Mouse (Mus musculus) limb, embryonic 11.5 days (tissue): ENCODE data around the gene Clic1. TPM values are rescaled to one million over a fixed set of nuclear protein-coding genes. Genes with fewer than 3 reads are reported as not detected.

Experiments used
- ATAC-seq: fragments of 200-750 bp; cut with Nextera tagmentation; 2 replicates; pipeline ENCODE4 v1.8.0; 2017; ENCODE audit warnings: low read depth; ENCODE audit not compliant: insufficient number of reproducible peaks, low FRiP score, low TSS enrichment
- DNase-seq: peaks from one replicate; pipeline ENCODE4 v3.0.0-alpha.2; 2015; ENCODE audit warnings: low spot score
- H3K27ac ChIP-seq: fragments of 300-500 bp; sonication (generic); replicated peaks from 2 replicates; pipeline ENCODE4 v1.5.1; 2014; ENCODE audit warnings: low read depth, mild to moderate bottlenecking, low read length
- H3K27me3 ChIP-seq: fragments of 300-500 bp; sonication (generic); 2 replicates; pipeline ENCODE4 v1.6.1; 2014; ENCODE audit warnings: mild to moderate bottlenecking, low read length, mixed read lengths; ENCODE audit not compliant: control insufficient read depth, insufficient read depth
- H3K36me3 ChIP-seq: fragments of 300-500 bp; sonication (generic); 2 replicates; pipeline ENCODE4 v1.6.1; 2014; ENCODE audit warnings: mild to moderate bottlenecking, low read length, moderate library complexity, mixed read lengths; ENCODE audit not compliant: control insufficient read depth, insufficient read depth
- H3K4me1 ChIP-seq: fragments of 300-500 bp; sonication (generic); 2 replicates; pipeline ENCODE4 v1.6.1; 2014; ENCODE audit warnings: low read length, mixed read lengths; ENCODE audit not compliant: control insufficient read depth, insufficient read depth
- H3K4me2 ChIP-seq: fragments of 300-500 bp; sonication (generic); 2 replicates; pipeline ENCODE4 v1.6.1; 2014; ENCODE audit warnings: low read depth, mild to moderate bottlenecking, moderate library complexity; ENCODE audit not compliant: severe bottlenecking
- H3K4me3 ChIP-seq: fragments of 300-500 bp; sonication (generic); 2 replicates; pipeline ENCODE4 v1.5.1; 2014; ENCODE audit warnings: low read depth, low read length
- H3K9ac ChIP-seq: fragments of 300-500 bp; sonication (generic); 2 replicates; pipeline ENCODE4 v1.6.1; 2014; ENCODE audit warnings: mild to moderate bottlenecking, low read length
- H3K9me3 ChIP-seq: fragments of 300-500 bp; sonication (generic); 2 replicates; pipeline ENCODE4 v1.6.1; 2016; ENCODE audit warnings: low read length; ENCODE audit not compliant: control insufficient read depth
- WGBS: fragments of 180-500 bp; shearing (Covaris S2); extraction: QIAGEN DNeasy Blood & Tissue Kit; methylation state at CpG from one replicate; pipeline ENCODE4 v1.1.7; 2014; 5-methylcytosine and 5-hydroxymethylcytosine counted together
- polyA plus RNA-seq: library from polyadenylated mRNA; unstranded; fragments of >200 nt; fragmentation: Nextera tagmentation; extraction: Ambion mirVana; gene quantifications from 2 replicates; pipeline ENCODE4 v1.2.1, GENCODE M21; 2014

Gene Clic1
- polyA plus RNA-seq, 1 experiment from 2014 or later = 52.1 TPM

DNA sequence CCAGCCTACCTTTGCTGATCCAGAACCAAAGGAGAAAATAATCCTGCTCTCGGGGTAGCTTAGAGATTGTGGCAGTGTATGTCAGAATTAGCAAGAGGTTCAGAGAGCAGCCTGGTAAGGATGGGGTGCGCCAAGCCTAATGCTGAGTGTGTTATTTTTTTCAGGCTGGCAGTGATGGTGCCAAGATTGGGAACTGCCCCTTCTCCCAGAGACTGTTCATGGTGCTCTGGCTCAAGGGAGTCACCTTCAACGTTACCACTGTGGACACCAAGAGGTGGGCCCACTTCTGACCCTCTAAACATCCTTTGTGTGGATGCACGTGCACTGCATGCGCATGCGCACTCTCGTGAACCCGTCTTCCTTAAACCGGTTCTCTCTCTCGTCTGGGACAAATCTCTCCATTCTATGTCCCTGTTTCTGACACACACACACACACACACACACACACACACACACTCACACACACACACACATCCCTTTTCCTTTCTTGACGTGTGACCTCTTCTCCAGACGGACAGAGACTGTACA is 2.6 kb downstream of the Clic1 start:
- WGBS = 88% methylated on average over 12 of the region's 12 CpGs
- Histone ChIP-seq H3K4me2 (peak overlapping the region; percentile 76), H3K27ac (peak overlapping the region; percentile 85; the same call in 1 of the 2 replicates), H3K4me1 (peaks cover 25% of the 10 kb centered on the region), H3K27me3 (no peaks in the 10 kb centered on the region), H3K9ac (peak overlapping the region; percentile 70; the same call in 1 of the 2 replicates), H3K9me3 (no peaks in the 10 kb centered on the region), H3K4me3 (peak overlapping the region; percentile 71; the same call in 1 of the 2 replicates), H3K36me3 (peaks cover 19% of the 10 kb centered on the region)
- DNase-seq = no peak
- no peak for ATAC-seq

DNA sequence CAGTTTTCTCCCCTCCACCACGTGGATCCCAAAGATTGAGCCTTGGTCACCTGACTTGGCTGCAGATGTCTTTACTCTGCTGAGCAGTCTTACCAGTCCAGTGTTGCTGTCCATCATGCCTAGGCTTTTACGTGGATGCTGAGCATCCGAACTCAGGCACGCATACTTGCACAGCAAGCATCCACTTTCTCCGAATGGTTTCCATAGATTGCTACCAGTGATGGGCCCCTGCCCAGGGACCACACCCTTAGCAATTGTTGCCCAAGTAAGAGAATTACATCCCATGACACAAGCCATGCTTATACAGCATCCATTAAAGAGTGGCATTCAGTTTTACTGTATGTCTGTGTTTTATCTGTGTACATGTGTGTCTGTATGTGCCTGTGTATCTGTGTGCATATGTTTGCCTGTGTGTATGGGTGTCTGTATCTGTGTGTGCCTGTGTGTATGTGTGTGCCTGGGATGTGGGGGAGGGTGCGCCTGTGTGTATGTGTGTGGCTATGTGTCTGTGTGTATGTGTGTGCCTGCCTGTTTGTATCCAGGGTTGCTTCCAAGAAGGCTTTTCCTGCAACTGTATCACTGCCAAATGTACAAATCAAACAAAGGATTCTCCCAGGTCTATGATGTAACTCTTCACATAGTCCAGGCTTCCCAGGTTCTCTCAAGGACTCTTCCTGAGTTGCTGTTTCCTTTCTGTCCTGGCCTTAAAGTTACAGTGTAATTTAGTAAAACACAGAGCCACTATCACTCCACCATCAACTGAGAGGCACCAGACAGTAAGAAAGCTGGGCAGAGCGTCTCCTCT is 6.1 kb downstream of the Clic1 start:
- Histone ChIP-seq H3K4me2 (no peak overlapping the region), H3K36me3 (peaks cover 21% of the 10 kb centered on the region), H3K4me1 (peaks cover 15% of the 10 kb centered on the region), H3K27me3 (no peaks in the 10 kb centered on the region), H3K9ac (no peak overlapping the region), H3K9me3 (no peaks in the 10 kb centered on the region), H3K27ac (no peak overlapping the region), H3K4me3 (no peak overlapping the region)
- WGBS = 88% methylated on average over 7 of the region's 7 CpGs
- no peak for ATAC-seq
- DNase-seq = no peak

GRCm38 (mm10) chr17:35057090-35057489 is 7.3 kb downstream of the Clic1 start:
- H3K36me3 ChIP-seq = peaks cover 30% of the 10 kb centered on the region
- H3K9me3 ChIP-seq = no peaks in the 10 kb centered on the region
- no peak overlapping the region for H3K4me3 ChIP-seq
- no peak for ATAC-seq
- H3K9ac ChIP-seq = no peak overlapping the region
- H3K27ac ChIP-seq = no peak overlapping the region
- peaks cover 9% of the 10 kb centered on the region for H3K4me1 ChIP-seq
- DNase-seq = no peak
- 81% methylated on average over 3 of the region's 3 CpGs for WGBS
- no peaks in the 10 kb centered on the region for H3K27me3 ChIP-seq
- no peak overlapping the region for H3K4me2 ChIP-seq

DNA sequence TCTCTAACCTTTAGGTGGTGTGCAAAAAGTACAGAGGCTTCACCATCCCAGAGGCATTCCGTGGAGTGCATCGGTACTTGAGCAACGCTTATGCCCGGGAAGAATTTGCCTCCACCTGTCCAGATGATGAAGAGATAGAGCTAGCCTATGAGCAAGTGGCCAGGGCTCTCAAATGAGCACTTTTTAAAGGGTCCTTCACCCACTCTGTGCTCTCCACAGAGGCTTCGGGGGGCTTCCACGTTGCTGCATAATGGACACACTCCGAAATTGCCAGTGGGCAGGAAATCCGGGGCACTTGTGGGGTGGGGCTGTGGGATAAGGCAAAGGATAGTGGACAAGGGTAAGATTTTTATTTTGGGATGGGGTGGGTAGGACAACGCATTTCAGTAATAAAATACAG is 8.6 kb downstream of the Clic1 start:
- Histone ChIP-seq H3K27me3 (no peaks in the 10 kb centered on the region), H3K4me3 (peak overlapping the region; percentile 62; the same call in 1 of the 2 replicates), H3K27ac (peak overlapping the region; percentile 82; the same call in 1 of the 2 replicates), H3K4me2 (peak overlapping the region; percentile 95), H3K9me3 (no peaks in the 10 kb centered on the region), H3K36me3 (peaks cover 26% of the 10 kb centered on the region), H3K9ac (no peak overlapping the region; the same call in 1 of the 2 replicates), H3K4me1 (peaks cover 7% of the 10 kb centered on the region)
- whole genome bisulfite sequencing = 72% methylated on average over 9 of the region's 9 CpGs
- ATAC-seq = no peak
- no peak for DNase-seq

DNA sequence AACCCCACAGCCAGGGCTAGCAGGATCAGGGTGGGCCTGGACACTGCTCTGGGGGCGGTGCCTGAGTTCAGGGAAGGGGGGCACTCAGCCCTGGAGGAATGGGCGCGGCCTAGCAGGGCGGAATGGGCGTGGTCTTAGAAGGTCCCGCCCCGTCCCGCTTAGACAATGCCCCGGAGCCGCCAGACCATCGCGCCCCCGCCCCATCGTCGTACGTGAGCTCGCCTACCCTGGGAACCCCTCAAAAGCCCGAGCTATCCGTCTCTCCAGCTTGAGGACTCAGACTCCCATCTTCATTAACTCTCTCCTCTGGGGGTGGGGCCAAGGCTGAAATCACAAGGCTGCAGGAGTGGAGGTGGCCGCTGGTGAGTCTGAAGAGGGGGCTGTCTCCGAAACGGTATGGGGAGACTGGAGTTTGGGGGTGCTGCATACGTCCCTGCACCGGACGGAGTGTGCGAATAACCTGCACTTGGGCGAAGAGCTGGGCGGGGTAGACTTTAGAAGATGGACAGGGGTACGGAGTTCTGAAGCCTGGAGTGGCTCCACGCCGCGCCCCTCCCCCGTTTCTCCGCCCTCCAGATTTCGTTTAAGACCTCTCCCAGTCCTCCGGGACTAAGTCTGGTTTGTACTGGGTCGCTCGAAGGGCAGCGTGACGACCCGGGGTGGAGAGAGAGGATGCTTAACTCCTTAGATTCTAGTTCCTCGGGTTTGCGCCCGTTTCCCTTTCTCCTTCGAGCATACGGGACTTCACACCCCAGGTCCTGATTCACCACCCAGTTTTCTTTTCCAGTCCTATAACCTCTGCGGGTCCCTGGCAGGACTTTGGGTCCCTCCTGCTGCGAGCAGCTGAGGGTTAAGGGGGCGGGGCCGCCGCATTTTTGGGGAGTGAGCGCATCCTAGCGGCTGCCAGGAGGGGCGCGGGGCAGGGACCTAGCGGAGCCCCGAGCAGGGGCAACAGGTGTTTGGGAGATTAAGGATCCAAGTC is 9.4 kb downstream of the Clic1 start, which contains the start of gene Ddah2:
Gene Ddah2, plus strand, starts transcription at position 125 of the 982 bp plus-strand sequence.
- Histone ChIP-seq H3K4me1 (peaks cover 7% of the 10 kb centered on the region), H3K9me3 (no peaks in the 10 kb centered on the region), H3K36me3 (peaks cover 18% of the 10 kb centered on the region), H3K27ac (peak within 1 kb of the TSS; percentile 82), H3K4me2 (peak within 1 kb of the TSS; percentile 95), H3K9ac (peak within 1 kb of the TSS; percentile 90), H3K4me3 (peak within 1 kb of the TSS; percentile 62), H3K27me3 (no peaks in the 10 kb centered on the region; the same call in 1 of the 2 replicates)
- WGBS = under 1% methylated on average over 57 of the region's 57 CpGs
- ATAC-seq = peak; percentile 90
- DNase-seq = peak; percentile 96

DNA sequence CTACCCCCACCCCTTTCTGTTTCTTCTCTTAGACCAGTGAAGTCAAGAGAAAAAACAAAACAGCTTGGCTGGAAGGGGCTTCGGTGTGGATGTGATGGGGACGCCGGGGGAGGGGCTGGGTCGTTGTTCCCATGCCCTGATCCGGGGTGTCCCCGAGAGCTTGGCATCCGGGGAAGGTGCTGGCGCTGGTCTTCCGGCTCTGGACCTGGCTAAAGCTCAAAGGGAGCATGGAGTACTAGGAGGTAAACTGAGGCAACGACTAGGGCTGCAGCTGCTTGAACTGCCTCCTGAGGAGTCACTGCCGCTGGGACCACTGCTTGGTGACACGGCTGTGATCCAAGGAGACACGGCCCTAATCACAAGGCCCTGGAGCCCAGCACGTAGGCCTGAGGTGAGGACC is 10.3 kb downstream of the Clic1 start:
- H3K4me2 ChIP-seq = peak overlapping the region; percentile 95
- no peaks in the 10 kb centered on the region for H3K9me3 ChIP-seq
- H3K27me3 ChIP-seq = peaks cover 2% of the 10 kb centered on the region
- ATAC-seq (no peak), DNase-seq (no peak)
- 37% methylated on average over 14 of the region's 14 CpGs for WGBS
- H3K27ac ChIP-seq = no peak overlapping the region
- H3K9ac ChIP-seq = peak overlapping the region; percentile 90
- H3K36me3 ChIP-seq = peaks cover 15% of the 10 kb centered on the region
- peaks cover 15% of the 10 kb centered on the region for H3K4me1 ChIP-seq
- peak overlapping the region; percentile 62 for H3K4me3 ChIP-seq

DNA sequence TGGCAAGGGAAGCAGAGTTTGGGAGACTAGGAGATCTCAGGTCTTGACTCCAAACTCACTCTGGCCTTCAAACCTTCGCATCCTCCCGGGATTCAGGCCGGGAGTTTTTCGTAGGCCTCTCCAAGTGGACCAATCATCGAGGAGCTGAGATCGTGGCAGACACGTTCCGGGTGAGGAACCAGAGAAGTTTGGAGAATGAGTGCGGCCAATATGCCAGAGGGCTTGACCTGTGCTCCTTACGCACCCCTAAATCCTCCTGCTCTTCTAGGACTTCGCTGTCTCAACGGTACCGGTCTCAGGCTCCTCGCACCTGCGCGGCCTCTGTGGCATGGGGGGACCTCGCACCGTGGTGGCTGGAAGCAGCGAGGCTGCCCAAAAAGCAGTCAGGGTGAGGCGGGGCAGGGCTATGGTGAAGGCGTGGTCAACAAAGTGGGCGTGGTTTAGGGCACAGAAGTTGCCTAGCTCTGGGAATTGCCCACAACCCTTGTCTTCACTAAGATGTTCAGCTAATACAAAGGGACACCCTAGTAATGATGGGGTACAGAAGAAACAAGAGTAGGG is 11.1 kb downstream of the Clic1 start:
- H3K4me3 ChIP-seq = no peak overlapping the region; the same call in 1 of the 2 replicates
- H3K36me3 ChIP-seq = peaks cover 13% of the 10 kb centered on the region
- no peak overlapping the region for H3K27ac ChIP-seq
- no peak for ATAC-seq
- no peak for DNase-seq
- 56% methylated on average over 22 of the region's 22 CpGs for WGBS
- peaks cover 19% of the 10 kb centered on the region for H3K4me1 ChIP-seq
- peaks cover 9% of the 10 kb centered on the region for H3K27me3 ChIP-seq
- no peak overlapping the region for H3K9ac ChIP-seq
- peak overlapping the region; percentile 95 for H3K4me2 ChIP-seq
- no peaks in the 10 kb centered on the region for H3K9me3 ChIP-seq
